Mouse (Mus musculus): ENCODE results near the gene Olfr976.

DNA sequence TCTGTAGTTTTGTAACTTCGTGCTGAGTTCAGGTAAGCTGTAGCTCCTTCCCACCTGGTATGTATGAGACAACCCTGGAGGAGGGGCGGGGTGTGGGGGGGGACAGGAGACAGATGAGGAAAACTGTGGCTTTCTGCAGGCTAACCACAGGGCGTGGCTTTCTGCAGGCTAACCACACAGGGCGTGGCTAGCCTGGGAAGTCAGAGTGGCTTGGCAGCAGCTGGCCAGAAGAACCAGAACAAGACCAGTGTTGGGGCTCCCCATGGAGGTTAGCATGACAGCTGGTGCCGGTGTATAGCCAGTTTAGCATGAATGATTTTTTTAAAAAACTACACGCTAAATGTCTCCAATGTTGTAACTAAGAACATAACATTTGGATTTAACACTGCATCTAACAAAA is 55.8 kb downstream of the Olfr976 start:
- TF ChIP-seq CTCF (IDR thresholded peaks at IDR 0.05) (no peak), POLR2A (IDR thresholded peaks at IDR 0.05; ENCODE audit: insufficient read depth, low read depth, low read length) (no peak)

Measured in heart, adult 2 months (tissue).